Mouse (Mus musculus) B cell, adult 2 months (primary cell): ENCODE data around the gene Ubac2.
A peak's percentile ranks its signal among the peaks of the same experiment; 100 is the strongest.
"Not testable (repeated sequence)": the region's sequence is repeated elsewhere in the genome, so short reads cannot be mapped to it uniquely, and the experiment has no call there.

ENCODE experiments used
- DNase-seq, 2 experiments: peaks; one replicate each; pipeline ENCODE4 v3.0.0; 2022

Gene Ubac2

DNA sequence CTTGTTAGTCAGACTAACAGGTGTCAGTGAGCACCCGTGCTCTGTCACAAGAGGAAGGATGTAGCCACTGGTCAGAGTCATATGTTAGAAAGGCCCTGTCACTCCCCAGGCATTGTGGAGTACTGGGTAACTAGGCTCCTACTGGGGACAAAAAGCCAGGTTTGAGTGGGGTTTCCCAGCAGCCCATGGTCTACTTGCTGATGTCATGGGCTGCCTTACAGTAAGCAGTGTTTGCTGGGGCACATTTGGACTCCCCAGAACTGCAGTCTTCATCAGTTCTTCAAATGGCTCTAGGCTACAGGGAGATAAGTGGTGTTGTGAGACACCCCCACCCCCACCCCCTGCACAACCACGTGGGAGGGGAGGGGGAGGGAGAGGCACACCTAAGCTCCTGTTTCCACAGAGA is 179.5 kb downstream of the Ubac2 start:
- peak; percentile 59 to 67 for DNase-seq

GRCm38 (mm10) chr14:122060642-122061041 is 182.2 kb downstream of the Ubac2 start:
- peak; percentile 95 to 96 for DNase-seq

- DNase-seq = no peak
These were observed 183.0 kb downstream of the Ubac2 start for GRCm38 (mm10) chr14:122061376-122061775.

- DNase-seq = peak; percentile 53 to 60
These were observed 184.1 kb downstream of the Ubac2 start for GRCm38 (mm10) chr14:122062411-122063090.

- peak; percentile 55 to 59 for DNase-seq
These were observed 185.2 kb downstream of the Ubac2 start for GRCm38 (mm10) chr14:122063599-122063998.

GRCm38 (mm10) chr14:122064519-122064918 is 186.1 kb downstream of the Ubac2 start:
- peak; percentile 88 to 89 for DNase-seq

GRCm38 (mm10) chr14:122066243-122066642 is 187.8 kb downstream of the Ubac2 start:
- peak; percentile 51 to 63 for DNase-seq

DNA sequence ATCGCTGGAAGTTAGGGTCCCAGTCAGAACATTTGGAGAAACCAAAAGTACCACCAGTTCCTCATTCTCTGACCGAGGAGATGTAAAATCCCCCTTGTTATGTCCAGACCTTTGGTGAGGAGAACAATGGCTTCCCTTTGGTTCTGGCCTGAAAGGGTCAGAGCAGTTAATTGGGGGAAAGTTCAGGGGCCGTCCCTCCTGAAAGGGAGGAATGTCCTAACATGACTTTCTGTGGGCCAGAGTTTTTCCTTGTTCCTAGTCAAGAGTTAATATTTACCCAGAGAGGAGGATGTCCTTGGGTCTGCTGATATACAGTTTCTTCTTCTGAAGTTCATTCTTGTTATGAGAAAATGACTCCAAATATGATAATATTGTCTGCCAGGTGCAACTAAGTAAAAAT is 189.6 kb downstream of the Ubac2 start:
- DNase-seq = not testable (repeated sequence)

DNA sequence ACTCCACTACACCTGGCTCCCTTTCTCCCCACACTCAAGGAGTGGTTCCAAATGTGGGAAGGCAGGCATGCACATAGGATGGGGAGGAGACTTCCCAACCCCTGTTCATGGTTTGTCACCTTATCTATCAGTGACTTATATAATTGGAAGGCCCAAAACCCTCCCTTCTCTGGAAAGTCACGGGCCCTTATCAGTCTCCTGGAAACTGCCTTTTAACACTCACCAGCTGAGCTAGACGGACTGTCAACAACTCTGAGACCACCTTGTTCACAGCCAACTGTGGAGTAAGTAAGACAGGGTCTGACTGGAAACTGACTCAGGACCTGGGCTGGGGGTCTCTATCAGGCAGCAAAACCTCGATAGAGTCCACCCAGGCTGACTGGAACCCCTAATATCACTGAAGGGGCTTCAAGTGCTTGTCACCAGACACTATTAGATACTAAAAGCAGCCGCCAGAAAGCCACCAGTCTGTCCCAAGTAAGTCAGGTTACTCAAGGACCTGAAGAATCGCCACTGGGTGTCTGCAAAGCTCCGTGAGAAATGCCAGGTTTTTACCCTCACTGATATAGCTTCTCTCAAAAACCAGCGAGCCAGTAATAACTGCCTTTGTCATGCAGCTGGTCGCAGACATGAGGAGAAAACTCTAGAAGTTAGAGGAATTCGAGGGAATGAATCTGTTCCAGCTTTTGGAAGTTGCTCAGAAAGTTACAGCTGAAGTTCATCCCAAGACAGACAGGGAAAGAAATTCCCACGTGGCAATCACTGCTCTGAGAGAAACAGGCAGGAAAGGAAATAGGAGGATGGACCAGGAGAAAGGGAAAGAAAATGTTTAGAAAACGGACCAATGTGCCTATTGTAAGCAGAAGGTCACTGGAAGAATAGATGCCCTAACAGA is 190.6 kb downstream of the Ubac2 start:
- no peak for DNase-seq

DNA sequence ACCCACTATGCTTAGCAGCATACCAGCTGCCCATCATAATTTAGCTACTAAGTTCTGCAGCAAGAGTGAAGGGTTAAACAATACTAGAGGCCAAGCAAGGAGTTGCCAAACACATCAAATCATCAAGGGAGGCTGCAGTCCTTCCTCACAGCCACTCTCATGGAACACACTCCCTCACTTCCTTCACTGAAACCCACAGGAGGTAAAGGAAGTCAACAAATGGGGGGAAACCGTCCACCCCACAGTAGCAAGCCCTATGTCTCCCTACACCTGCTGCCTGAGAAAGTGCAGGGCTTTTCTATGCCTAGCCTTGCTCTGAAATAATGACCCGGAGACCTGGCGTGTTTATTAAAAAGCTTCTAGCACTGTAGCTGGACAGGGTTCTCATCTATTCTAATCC is 191.5 kb downstream of the Ubac2 start:
- no peak for DNase-seq
